Mouse (Mus musculus): ENCODE results near the gene Ubr2. TPM values are rescaled to one million over a fixed set of nuclear protein-coding genes. Genes with fewer than 3 reads are reported as not detected.

The Ubr2 gene
- polyA plus RNA-seq, 1 experiment from 2014 or later = 11.9 TPM

DNA sequence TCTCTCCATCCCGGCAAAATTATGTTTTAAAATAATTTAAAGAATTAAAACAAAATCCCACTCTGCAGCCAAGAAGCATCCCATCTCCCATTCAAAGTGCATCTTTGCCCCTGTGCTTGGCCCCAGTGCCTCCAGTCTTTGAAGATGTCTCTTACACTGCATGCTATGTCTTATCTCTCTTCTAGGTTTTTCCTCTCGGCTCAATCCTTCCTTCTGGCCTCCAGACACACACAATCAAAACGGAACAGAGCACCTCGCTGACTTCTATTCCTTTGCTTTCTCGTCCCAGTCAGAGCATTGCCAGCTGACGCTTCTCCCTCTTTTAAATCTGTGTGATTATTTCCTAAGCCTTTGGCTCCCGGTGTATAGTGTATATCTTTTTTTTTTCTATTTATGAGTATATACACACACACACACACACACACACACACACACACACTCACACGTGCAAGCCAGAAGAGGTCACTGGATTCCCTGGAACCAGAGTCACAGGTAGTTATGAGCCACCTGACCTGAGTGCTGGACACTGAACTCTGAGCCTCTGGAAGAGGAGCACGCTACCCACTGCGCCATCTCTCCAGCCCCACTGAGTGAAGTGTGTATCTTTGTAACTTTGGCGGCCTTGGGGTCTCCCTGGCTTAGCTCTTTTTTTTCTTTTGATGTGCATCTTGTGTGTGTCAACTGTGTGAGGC lies 125.0 kb downstream of the Ubr2 start:
- no peak for ATAC-seq (replicated peaks; ENCODE audit: low FRiP score, low read depth)
- TF ChIP-seq CTCF (IDR thresholded peaks at IDR 0.05; ENCODE audit: low read depth) = no peak
- DNase-seq (ENCODE audit: low spot score) = no peak
- Histone ChIP-seq H3K4me2 (ENCODE audit: low read length) (no peak overlapping the region), H3K27me3 (ENCODE audit: insufficient read depth, low read length) (no peaks in the 10 kb centered on the region), H3K36me3 (ENCODE audit: insufficient read depth, low read length) (no peaks in the 10 kb centered on the region), H3K9me3 (replicated peaks; ENCODE audit: low read length) (no peaks in the 10 kb centered on the region), H3K27ac (no peak overlapping the region), H3K4me1 (replicated peaks; ENCODE audit: insufficient read depth, low read length) (0 out of 2 replicates have a peak, but pooled peaks cover 14% of the 10 kb centered on the region), H3K4me3 (replicated peaks; ENCODE audit: low read depth, low read length) (no peak overlapping the region), H3K9ac (ENCODE audit: low read depth, low read length) (no peak overlapping the region)
- 82% methylated on average over 11 of the region's 11 CpGs for WGBS

DNA sequence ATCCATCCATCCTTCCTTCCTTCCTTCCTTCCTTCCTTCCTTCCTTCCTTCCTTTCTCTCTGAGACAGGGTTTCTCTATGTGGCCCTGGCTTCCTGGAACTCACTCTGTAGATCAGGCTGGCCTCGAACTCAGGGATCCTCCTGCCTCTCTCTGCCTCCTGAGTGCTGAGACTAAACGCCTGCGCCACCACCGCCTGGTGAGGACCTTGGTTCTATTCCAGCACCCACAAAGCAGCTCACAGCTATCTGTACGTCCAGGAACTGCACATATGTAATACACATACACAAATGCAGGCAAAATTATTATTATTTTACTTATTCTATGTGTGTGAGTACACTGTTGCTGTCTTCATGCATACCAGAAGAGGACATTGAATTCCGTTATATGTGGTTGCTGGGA lies 125.6 kb downstream of the Ubr2 start:
- H3K9ac ChIP-seq (ENCODE audit: low read depth, low read length) = no peak overlapping the region
- H3K27me3 ChIP-seq (ENCODE audit: insufficient read depth, low read length) = no peaks in the 10 kb centered on the region
- no peaks in the 10 kb centered on the region for H3K9me3 ChIP-seq (replicated peaks; ENCODE audit: low read length)
- 0 out of 2 replicates have a peak, but pooled peaks cover 14% of the 10 kb centered on the region for H3K4me1 ChIP-seq (replicated peaks; ENCODE audit: insufficient read depth, low read length)
- H3K27ac ChIP-seq = no peak overlapping the region
- H3K4me2 ChIP-seq (ENCODE audit: low read length) = no peak overlapping the region
- no peak overlapping the region for H3K4me3 ChIP-seq (replicated peaks; ENCODE audit: low read depth, low read length)
- DNase-seq (ENCODE audit: low spot score) (no peak), ATAC-seq (replicated peaks; ENCODE audit: low FRiP score, low read depth) (no peak)
- 95% methylated on average over 6 of the region's 6 CpGs for WGBS
- no peaks in the 10 kb centered on the region for H3K36me3 ChIP-seq (ENCODE audit: insufficient read depth, low read length)
- no peak for TF ChIP-seq CTCF (IDR thresholded peaks at IDR 0.05; ENCODE audit: low read depth)

- no peak overlapping the region for H3K9ac ChIP-seq (ENCODE audit: low read depth, low read length)
- WGBS = 69% methylated on average over 9 of the region's 9 CpGs
- ATAC-seq (replicated peaks; ENCODE audit: low FRiP score, low read depth) = no peak
Measured at GRCm38 (mm10) chr17:46883107-46883506, 127.2 kb downstream of the Ubr2 start.

DNA sequence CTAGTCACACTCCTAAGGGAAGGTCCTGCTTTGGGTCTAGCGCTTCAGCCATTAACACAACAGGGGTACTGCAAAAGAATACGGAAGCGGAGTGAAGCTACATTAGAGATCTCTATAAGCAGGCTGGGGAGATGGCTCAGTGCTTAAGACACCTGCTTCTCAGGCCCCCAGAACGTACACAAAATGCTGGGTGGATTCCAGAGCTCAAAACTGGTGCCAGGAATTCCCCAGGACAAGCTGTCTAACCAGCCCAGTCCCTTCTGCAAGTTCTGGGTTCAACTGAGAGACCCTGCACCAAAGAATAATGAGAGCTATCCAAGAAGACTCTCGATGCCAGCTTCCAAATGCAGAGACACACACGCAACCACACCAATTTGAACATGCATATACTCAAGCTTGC lies 128.6 kb downstream of the Ubr2 start:
- Histone ChIP-seq H3K9me3 (replicated peaks; ENCODE audit: low read length) (no peaks in the 10 kb centered on the region), H3K4me3 (replicated peaks; ENCODE audit: low read depth, low read length) (no peak overlapping the region), H3K4me2 (ENCODE audit: low read length) (no peak overlapping the region), H3K27ac (no peak overlapping the region), H3K4me1 (replicated peaks; ENCODE audit: insufficient read depth, low read length) (0 out of 2 replicates have a peak, but pooled peaks cover 14% of the 10 kb centered on the region), H3K9ac (ENCODE audit: low read depth, low read length) (no peak overlapping the region), H3K36me3 (ENCODE audit: insufficient read depth, low read length) (no peaks in the 10 kb centered on the region), H3K27me3 (ENCODE audit: insufficient read depth, low read length) (no peaks in the 10 kb centered on the region)
- DNase-seq (ENCODE audit: low spot score) (no peak), ATAC-seq (replicated peaks; ENCODE audit: low FRiP score, low read depth) (no peak)
- no peak for TF ChIP-seq CTCF (IDR thresholded peaks at IDR 0.05; ENCODE audit: low read depth)
- WGBS = 90% methylated on average over 6 of the region's 6 CpGs

More at GRCm38 (mm10) chr17:46883107-46883506, 127.2 kb downstream of the Ubr2 start:
- no peak for TF ChIP-seq CTCF (IDR thresholded peaks at IDR 0.05; ENCODE audit: low read depth)
- no peaks in the 10 kb centered on the region for H3K27me3 ChIP-seq (ENCODE audit: insufficient read depth, low read length)
- no peak overlapping the region for H3K4me3 ChIP-seq (replicated peaks; ENCODE audit: low read depth, low read length)
- DNase-seq (ENCODE audit: low spot score) = no peak
- no peaks in the 10 kb centered on the region for H3K36me3 ChIP-seq (ENCODE audit: insufficient read depth, low read length)
- no peaks in the 10 kb centered on the region for H3K9me3 ChIP-seq (replicated peaks; ENCODE audit: low read length)
- H3K4me2 ChIP-seq (ENCODE audit: low read length) = no peak overlapping the region
- H3K27ac ChIP-seq = peak overlapping the region; percentile 20; the same call in 1 of the 2 replicates
- 0 out of 2 replicates have a peak, but pooled peaks cover 14% of the 10 kb centered on the region for H3K4me1 ChIP-seq (replicated peaks; ENCODE audit: insufficient read depth, low read length)

GRCm38 (mm10) chr17:46880322-46880721 lies 130.0 kb downstream of the Ubr2 start:
- WGBS = 54% methylated on average over 2 of the region's 2 CpGs
- ATAC-seq (replicated peaks; ENCODE audit: low FRiP score, low read depth) (no peak), DNase-seq (ENCODE audit: low spot score) (no peak)
- Histone ChIP-seq H3K4me3 (replicated peaks; ENCODE audit: low read depth, low read length) (no peak overlapping the region), H3K9me3 (replicated peaks; ENCODE audit: low read length) (no peaks in the 10 kb centered on the region), H3K27me3 (ENCODE audit: insufficient read depth, low read length) (no peaks in the 10 kb centered on the region), H3K9ac (ENCODE audit: low read depth, low read length) (no peak overlapping the region), H3K36me3 (ENCODE audit: insufficient read depth, low read length) (no peaks in the 10 kb centered on the region), H3K4me1 (replicated peaks; ENCODE audit: insufficient read depth, low read length) (0 out of 2 replicates have a peak, but pooled peaks cover 8% of the 10 kb centered on the region), H3K4me2 (ENCODE audit: low read length) (no peak overlapping the region), H3K27ac (no peak overlapping the region)
- no peak for TF ChIP-seq CTCF (IDR thresholded peaks at IDR 0.05; ENCODE audit: low read depth)

DNA sequence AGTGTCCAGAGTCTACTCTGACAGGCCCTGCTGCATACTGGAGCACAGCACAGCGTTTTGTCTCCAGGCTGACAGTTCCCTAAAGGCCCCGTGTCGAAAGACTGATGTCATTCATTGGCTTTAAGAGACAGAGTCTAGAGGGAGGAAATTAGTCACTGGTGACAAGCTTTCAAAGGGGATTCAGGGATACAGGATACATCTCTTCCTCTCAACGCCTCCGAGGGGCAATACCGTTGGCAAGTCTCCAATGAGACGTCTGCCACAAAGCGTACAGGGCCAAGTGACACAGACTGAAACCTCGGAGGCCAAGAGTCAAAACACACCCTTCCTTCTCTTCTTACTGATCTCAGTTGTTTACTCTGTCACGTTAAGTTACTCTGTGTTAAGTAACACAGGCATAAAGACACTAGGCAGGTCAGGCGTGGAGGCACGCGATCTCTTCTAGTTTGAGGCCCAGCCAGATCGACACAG lies 130.5 kb downstream of the Ubr2 start:
- ATAC-seq (replicated peaks; ENCODE audit: low FRiP score, low read depth) = peak; percentile 41; the same call in 1 of the 2 replicates
- no peaks in the 10 kb centered on the region for H3K36me3 ChIP-seq (ENCODE audit: insufficient read depth, low read length)
- H3K4me2 ChIP-seq (ENCODE audit: low read length) = no peak overlapping the region
- H3K9ac ChIP-seq (ENCODE audit: low read depth, low read length) = no peak overlapping the region
- H3K4me1 ChIP-seq (replicated peaks; ENCODE audit: insufficient read depth, low read length) = 0 out of 2 replicates have a peak, but pooled peaks cover 8% of the 10 kb centered on the region
- H3K9me3 ChIP-seq (replicated peaks; ENCODE audit: low read length) = no peaks in the 10 kb centered on the region
- DNase-seq (ENCODE audit: low spot score) = peak; percentile 72
- no peak overlapping the region for H3K4me3 ChIP-seq (replicated peaks; ENCODE audit: low read depth, low read length)
- H3K27me3 ChIP-seq (ENCODE audit: insufficient read depth, low read length) = no peaks in the 10 kb centered on the region
- 17% methylated on average over 14 of the region's 14 CpGs for WGBS
- no peak for TF ChIP-seq CTCF (IDR thresholded peaks at IDR 0.05; ENCODE audit: low read depth)
- no peak overlapping the region for H3K27ac ChIP-seq

Other genes starting within 250 kb of the Ubr2 start
- gene Ptcra, start 246.8 kb downstream of the Ubr2 start, polyA plus RNA-seq (2015; fragmentation: Nextera tagmentation; extraction: Ambion mirVana) = 0.12 and 0.14 TPM in 2 replicates
- gene 2310039H08Rik, start 237.9 kb downstream of the Ubr2 start, polyA plus RNA-seq (2015; fragmentation: Nextera tagmentation; extraction: Ambion mirVana) = 143 and 151 TPM in 2 replicates
- gene Rpl7l1, start 227.9 kb downstream of the Ubr2 start, polyA plus RNA-seq (2015; fragmentation: Nextera tagmentation; extraction: Ambion mirVana) = 138 and 147 TPM in 2 replicates
- 2.9 and 4.1 TPM in 2 replicates for gene Bicral, start 152.1 kb downstream of the Ubr2 start, polyA plus RNA-seq (2015; fragmentation: Nextera tagmentation; extraction: Ambion mirVana)
- gene Tbcc, start 119.9 kb downstream of the Ubr2 start, polyA plus RNA-seq (2015; fragmentation: Nextera tagmentation; extraction: Ambion mirVana) = 58.2 and 71.4 TPM in 2 replicates
- 0.11 and 0.16 TPM in 2 replicates for gene Prph2, start 100.1 kb downstream of the Ubr2 start, polyA plus RNA-seq (2015; fragmentation: Nextera tagmentation; extraction: Ambion mirVana)

All from kidney, postnatal 0 days (tissue).